Mouse (Mus musculus): ENCODE measurements at regions not wholly inside any gene's neighbourhood (a gene's known extent, or its start where the extent isn't known, plus 50 kb on each side); places are given as distances from the start of the nearest gene placed in this dataset.

GRCm38 (mm10) chr13:114535721-114536120 lies 77.0 kb upstream of the Fst start:
- no peaks in the 10 kb centered on the region for H3K36me3 ChIP-seq (ENCODE audit: control insufficient read depth, insufficient read depth, low read length)
- H3K27me3 ChIP-seq (ENCODE audit: control insufficient read depth, insufficient read depth, low read length) = no peaks in the 10 kb centered on the region
- H3K4me3 ChIP-seq (ENCODE audit: control insufficient read depth, insufficient read depth, low read length) = no peak overlapping the region
- WGBS = 81% methylated on average over 1 of the region's 1 CpGs
- no peak for TF ChIP-seq CTCF (IDR thresholded peaks at IDR 0.05; ENCODE audit: borderline replicate concordance, control insufficient read depth, extremely low read depth, insufficient read depth, low read length, poor library complexity)
- no peak for TF ChIP-seq POLR2A (IDR thresholded peaks at IDR 0.05; ENCODE audit: control insufficient read depth, extremely low read depth, insufficient read depth, low read length, poor library complexity)
- no peaks in the 10 kb centered on the region for H3K4me1 ChIP-seq (replicated peaks; ENCODE audit: control insufficient read depth, insufficient read depth, low read length)
- H3K27ac ChIP-seq (ENCODE audit: control insufficient read depth, insufficient read depth, low read length) = no peak overlapping the region
- no peak for DNase-seq

GRCm38 (mm10) chr13:114571731-114572130 lies 113.0 kb upstream of the Fst start:
- H3K27me3 ChIP-seq (ENCODE audit: control insufficient read depth, insufficient read depth, low read length) = no peaks in the 10 kb centered on the region
- no peak overlapping the region for H3K27ac ChIP-seq (ENCODE audit: control insufficient read depth, insufficient read depth, low read length)
- H3K4me3 ChIP-seq (ENCODE audit: control insufficient read depth, insufficient read depth, low read length) = no peak overlapping the region
- no peak for TF ChIP-seq POLR2A (IDR thresholded peaks at IDR 0.05; ENCODE audit: control insufficient read depth, extremely low read depth, insufficient read depth, low read length, poor library complexity)
- no peak for TF ChIP-seq CTCF (IDR thresholded peaks at IDR 0.05; ENCODE audit: borderline replicate concordance, control insufficient read depth, extremely low read depth, insufficient read depth, low read length, poor library complexity)
- no peaks in the 10 kb centered on the region for H3K4me1 ChIP-seq (replicated peaks; ENCODE audit: control insufficient read depth, insufficient read depth, low read length)
- WGBS = 80% methylated on average over 3 of the region's 3 CpGs
- DNase-seq = no peak
- no peaks in the 10 kb centered on the region for H3K36me3 ChIP-seq (ENCODE audit: control insufficient read depth, insufficient read depth, low read length)

- Histone ChIP-seq H3K36me3 (ENCODE audit: control insufficient read depth, insufficient read depth, low read length) (no peaks in the 10 kb centered on the region), H3K27ac (ENCODE audit: control insufficient read depth, insufficient read depth, low read length) (no peak overlapping the region), H3K4me3 (ENCODE audit: control insufficient read depth, insufficient read depth, low read length) (no peak overlapping the region), H3K27me3 (ENCODE audit: control insufficient read depth, insufficient read depth, low read length) (no peaks in the 10 kb centered on the region), H3K4me1 (replicated peaks; ENCODE audit: control insufficient read depth, insufficient read depth, low read length) (no peaks in the 10 kb centered on the region)
- DNase-seq = no peak
- no peak for TF ChIP-seq POLR2A (IDR thresholded peaks at IDR 0.05; ENCODE audit: control insufficient read depth, extremely low read depth, insufficient read depth, low read length, poor library complexity)
- TF ChIP-seq CTCF (IDR thresholded peaks at IDR 0.05; ENCODE audit: borderline replicate concordance, control insufficient read depth, extremely low read depth, insufficient read depth, low read length, poor library complexity) = no peak
- WGBS = 91% methylated on average over 7 of the region's 7 CpGs
Observed at GRCm38 (mm10) chr13:114584566-114584965, 125.8 kb upstream of the Fst start.

GRCm38 (mm10) chr13:114587621-114588020 lies 128.9 kb upstream of the Fst start:
- 89% methylated on average over 2 of the region's 2 CpGs for WGBS
- no peak overlapping the region for H3K4me3 ChIP-seq (ENCODE audit: control insufficient read depth, insufficient read depth, low read length)
- H3K27me3 ChIP-seq (ENCODE audit: control insufficient read depth, insufficient read depth, low read length) = no peaks in the 10 kb centered on the region
- no peak for DNase-seq
- no peaks in the 10 kb centered on the region for H3K4me1 ChIP-seq (replicated peaks; ENCODE audit: control insufficient read depth, insufficient read depth, low read length)
- H3K27ac ChIP-seq (ENCODE audit: control insufficient read depth, insufficient read depth, low read length) = no peak overlapping the region
- no peaks in the 10 kb centered on the region for H3K36me3 ChIP-seq (ENCODE audit: control insufficient read depth, insufficient read depth, low read length)
- TF ChIP-seq POLR2A (IDR thresholded peaks at IDR 0.05; ENCODE audit: control insufficient read depth, extremely low read depth, insufficient read depth, low read length, poor library complexity) (no peak), CTCF (IDR thresholded peaks at IDR 0.05; ENCODE audit: borderline replicate concordance, control insufficient read depth, extremely low read depth, insufficient read depth, low read length, poor library complexity) (no peak)

- Histone ChIP-seq H3K36me3 (ENCODE audit: control insufficient read depth, insufficient read depth, low read length) (no peaks in the 10 kb centered on the region), H3K27ac (ENCODE audit: control insufficient read depth, insufficient read depth, low read length) (no peak overlapping the region), H3K27me3 (ENCODE audit: control insufficient read depth, insufficient read depth, low read length) (no peaks in the 10 kb centered on the region), H3K4me1 (replicated peaks; ENCODE audit: control insufficient read depth, insufficient read depth, low read length) (no peaks in the 10 kb centered on the region), H3K4me3 (ENCODE audit: control insufficient read depth, insufficient read depth, low read length) (no peak overlapping the region)
- TF ChIP-seq CTCF (IDR thresholded peaks at IDR 0.05; ENCODE audit: borderline replicate concordance, control insufficient read depth, extremely low read depth, insufficient read depth, low read length, poor library complexity) (no peak), POLR2A (IDR thresholded peaks at IDR 0.05; ENCODE audit: control insufficient read depth, extremely low read depth, insufficient read depth, low read length, poor library complexity) (no peak)
- DNase-seq = no peak
- WGBS = 93% methylated on average over 13 of the region's 13 CpGs
Observed at GRCm38 (mm10) chr13:114603341-114603740, 144.6 kb upstream of the Fst start.

- H3K27me3 ChIP-seq (ENCODE audit: control insufficient read depth, insufficient read depth, low read length) = no peaks in the 10 kb centered on the region
- no peak for DNase-seq
- no peaks in the 10 kb centered on the region for H3K36me3 ChIP-seq (ENCODE audit: control insufficient read depth, insufficient read depth, low read length)
- H3K4me3 ChIP-seq (ENCODE audit: control insufficient read depth, insufficient read depth, low read length) = no peak overlapping the region
- TF ChIP-seq CTCF (IDR thresholded peaks at IDR 0.05; ENCODE audit: borderline replicate concordance, control insufficient read depth, extremely low read depth, insufficient read depth, low read length, poor library complexity) = no peak
- TF ChIP-seq POLR2A (IDR thresholded peaks at IDR 0.05; ENCODE audit: control insufficient read depth, extremely low read depth, insufficient read depth, low read length, poor library complexity) = no peak
- H3K27ac ChIP-seq (ENCODE audit: control insufficient read depth, insufficient read depth, low read length) = no peak overlapping the region
- WGBS = 79% methylated on average over 11 of the region's 11 CpGs
- H3K4me1 ChIP-seq (replicated peaks; ENCODE audit: control insufficient read depth, insufficient read depth, low read length) = no peaks in the 10 kb centered on the region
Observed at GRCm38 (mm10) chr13:114604037-114604694, 145.4 kb upstream of the Fst start.

GRCm38 (mm10) chr13:114613909-114614308 lies 155.2 kb upstream of the Fst start:
- Histone ChIP-seq H3K27me3 (ENCODE audit: control insufficient read depth, insufficient read depth, low read length) (no peaks in the 10 kb centered on the region), H3K27ac (ENCODE audit: control insufficient read depth, insufficient read depth, low read length) (no peak overlapping the region), H3K4me3 (ENCODE audit: control insufficient read depth, insufficient read depth, low read length) (no peak overlapping the region), H3K4me1 (replicated peaks; ENCODE audit: control insufficient read depth, insufficient read depth, low read length) (no peaks in the 10 kb centered on the region), H3K36me3 (ENCODE audit: control insufficient read depth, insufficient read depth, low read length) (no peaks in the 10 kb centered on the region)
- TF ChIP-seq CTCF (IDR thresholded peaks at IDR 0.05; ENCODE audit: borderline replicate concordance, control insufficient read depth, extremely low read depth, insufficient read depth, low read length, poor library complexity) (no peak), POLR2A (IDR thresholded peaks at IDR 0.05; ENCODE audit: control insufficient read depth, extremely low read depth, insufficient read depth, low read length, poor library complexity) (no peak)
- WGBS = 92% methylated on average over 1 of the region's 1 CpGs
- no peak for DNase-seq

All from thymus, adult 2 months (tissue).